Mouse (Mus musculus): ENCODE measurements around the gene Mest.

Mest gene

DNA sequence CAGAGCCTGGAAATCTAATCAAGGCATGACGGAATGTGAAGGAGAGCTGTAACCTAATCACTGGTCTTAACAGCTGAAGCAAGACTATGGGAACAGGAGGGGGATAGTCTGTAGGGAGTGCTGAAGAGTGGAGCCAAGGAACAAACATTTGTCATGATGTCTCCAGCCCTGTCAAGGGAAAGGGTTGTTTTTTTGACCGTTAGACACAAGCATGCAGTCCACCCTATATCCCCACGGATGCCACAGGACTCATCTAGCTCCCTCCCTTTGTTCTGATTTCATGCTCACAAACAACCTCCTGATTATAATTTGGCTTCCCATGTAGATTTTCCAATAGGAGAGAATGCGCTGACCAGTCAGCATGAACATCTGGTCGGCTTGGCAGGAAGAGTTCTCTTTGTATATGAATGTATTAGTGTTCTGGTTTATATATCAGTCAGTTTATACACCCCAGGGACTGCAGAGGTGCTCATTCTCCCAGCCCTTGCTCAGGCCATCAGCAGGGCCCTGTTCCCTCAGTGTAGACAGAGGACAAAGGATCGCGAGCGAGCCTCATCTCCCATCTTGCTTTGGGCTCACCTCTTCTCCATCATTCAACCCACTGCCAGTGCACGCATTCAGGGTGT lies 19.3 kb upstream of the Mest start:
- in situ Hi-C loops (cut with MboI, MseI): no loop called here

DNA sequence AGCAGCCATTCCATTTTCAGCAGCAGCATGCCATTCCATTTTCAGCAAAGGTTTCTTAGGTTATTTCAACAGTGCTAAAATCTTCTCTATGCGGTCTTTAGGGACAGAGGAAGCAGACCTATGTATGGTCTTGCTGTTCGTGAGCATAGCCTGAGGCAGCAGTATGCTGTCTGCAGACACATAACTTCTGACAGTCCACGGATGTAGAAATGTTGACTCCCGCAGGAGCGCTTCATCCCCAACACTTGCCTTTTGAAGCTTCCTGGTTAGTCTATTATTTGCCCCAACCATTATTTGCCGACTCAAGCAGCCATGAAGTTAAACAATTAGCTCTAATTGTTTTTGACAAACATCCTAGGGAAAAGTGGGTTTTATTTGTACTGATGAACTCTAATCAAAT lies 14.2 kb upstream of the Mest start:
- in situ Hi-C loops (cut with MboI, MseI): no loop called here

DNA sequence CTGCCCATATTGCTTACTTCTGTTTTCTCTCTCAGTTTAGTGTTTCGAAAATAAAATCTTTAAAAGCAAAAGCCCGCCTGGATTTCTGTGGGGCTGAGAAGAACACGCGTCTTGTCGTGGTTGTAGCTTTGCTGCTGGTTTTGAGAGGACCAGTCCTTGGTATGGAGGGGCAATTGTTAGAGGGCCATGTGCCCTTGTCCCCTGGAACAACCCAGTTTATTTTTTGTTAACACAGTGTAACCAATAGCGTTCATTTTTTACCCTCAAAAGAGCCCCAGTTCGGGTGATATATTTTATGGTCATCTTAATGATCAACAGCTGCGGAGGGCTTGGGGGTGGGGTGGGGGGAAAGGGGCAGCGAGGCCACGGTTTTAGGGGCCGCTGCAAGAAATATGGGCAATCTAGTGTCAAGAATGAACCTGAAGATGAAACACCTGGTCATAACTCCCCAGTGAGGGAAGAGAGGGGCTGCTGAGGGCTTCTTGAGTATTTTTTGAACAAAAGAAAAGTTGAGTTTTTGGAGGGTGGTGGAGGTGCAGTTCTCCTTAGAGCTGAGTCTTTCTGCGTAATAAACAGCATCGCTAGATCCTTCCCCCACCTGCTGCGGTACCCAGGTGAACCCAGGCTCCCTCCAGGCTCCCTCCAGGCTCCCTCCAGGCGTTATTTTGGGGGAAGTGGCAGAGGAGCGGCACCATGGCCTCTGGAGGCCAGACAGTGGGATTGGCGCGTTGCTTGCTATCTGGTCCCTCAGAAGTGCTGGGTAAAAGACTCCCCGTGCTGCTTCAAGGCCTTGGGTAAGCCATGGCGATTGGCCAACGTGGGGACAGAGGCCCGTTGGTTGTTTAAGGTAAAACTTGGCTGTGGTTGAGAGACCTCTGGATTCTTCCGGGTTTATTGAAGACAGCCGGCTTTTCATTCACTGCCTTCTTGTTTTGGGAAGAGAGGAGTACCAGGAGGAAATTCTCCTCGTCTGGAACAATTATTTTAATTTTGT lies 12.7 kb upstream of the Mest start:
- in situ Hi-C loops (cut with MboI, MseI): no loop called here

DNA sequence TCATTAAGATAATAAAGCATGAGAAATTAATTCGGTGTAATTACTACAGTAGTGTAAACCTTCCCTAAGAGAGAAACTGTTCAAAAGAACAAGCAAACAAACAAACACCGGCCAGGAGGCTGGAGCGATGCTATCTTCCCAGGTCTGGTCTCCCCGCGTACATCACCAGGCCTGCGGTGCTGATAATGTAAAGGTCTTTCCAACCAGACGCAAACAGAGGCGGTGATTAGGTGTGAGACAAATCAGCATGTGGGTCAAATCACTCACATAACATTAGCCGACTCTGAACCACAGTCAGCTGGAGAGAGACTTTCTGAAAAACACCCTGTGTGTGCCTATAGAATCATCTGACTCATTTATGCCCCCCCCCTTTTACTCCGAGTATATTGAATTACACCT lies 12.0 kb upstream of the Mest start:
- in situ Hi-C loops (cut with MboI, MseI): no loop called here

DNA sequence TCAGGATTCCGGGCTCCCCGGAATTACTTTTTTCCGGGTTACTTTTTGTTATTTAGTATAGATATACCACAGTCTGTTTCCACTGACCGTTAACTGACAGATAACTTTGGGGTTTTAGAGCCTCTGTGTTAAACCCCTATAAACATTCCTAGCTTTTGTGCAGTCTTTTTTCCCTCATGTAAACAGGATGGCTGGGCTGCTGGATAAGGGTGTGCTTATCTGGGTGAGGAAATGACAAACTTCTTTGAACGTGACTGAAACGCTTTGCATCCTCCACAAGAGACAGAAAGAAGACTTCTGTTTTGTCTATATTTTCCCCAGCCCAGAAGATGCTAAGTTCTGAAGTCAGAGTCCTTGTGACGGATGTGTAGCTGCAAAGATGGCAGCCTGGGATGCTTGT lies 10.9 kb upstream of the Mest start:
- in situ Hi-C loops (cut with MboI, MseI): no loop called here

DNA sequence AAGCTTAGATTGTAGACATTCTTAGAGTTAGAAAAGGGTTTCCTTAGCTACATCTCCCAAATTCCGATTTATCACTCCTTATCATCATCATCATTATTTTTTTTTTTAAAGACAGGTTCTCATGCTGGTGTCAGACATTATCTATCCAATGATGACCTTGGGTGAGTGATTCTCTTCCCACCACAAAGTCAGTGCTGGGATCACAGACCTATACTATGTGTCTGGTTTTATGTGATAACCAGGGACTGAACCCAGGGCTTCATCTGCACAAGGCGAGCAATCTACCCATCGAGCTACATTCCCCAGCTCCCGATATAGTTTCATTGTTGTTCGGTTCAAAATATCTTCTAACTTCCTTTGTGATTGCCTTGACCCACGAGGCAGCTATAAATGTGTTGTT lies 9.9 kb upstream of the Mest start:
- in situ Hi-C loops (cut with MboI, MseI): no loop called here

DNA sequence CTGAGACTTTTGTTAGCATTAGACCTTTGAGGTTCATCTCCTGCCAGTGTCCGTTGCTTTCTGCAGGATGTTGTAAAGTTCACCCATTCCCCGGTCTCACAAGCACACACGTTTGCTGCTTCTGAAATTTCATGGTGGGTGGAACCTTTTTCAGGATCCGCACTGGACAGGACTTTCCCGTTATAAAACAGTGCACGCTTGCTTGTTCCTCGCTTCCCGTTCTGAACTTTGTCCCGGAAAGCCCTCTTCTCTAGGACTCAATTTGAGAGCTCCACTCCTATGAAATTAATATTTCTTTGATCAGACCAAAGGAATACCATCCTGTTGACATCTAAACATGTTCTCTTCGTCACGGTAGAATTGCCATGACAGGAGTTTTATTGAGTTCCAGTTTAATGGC lies 9.5 kb upstream of the Mest start:
- in situ Hi-C loops (cut with MboI, MseI): no loop called here

DNA sequence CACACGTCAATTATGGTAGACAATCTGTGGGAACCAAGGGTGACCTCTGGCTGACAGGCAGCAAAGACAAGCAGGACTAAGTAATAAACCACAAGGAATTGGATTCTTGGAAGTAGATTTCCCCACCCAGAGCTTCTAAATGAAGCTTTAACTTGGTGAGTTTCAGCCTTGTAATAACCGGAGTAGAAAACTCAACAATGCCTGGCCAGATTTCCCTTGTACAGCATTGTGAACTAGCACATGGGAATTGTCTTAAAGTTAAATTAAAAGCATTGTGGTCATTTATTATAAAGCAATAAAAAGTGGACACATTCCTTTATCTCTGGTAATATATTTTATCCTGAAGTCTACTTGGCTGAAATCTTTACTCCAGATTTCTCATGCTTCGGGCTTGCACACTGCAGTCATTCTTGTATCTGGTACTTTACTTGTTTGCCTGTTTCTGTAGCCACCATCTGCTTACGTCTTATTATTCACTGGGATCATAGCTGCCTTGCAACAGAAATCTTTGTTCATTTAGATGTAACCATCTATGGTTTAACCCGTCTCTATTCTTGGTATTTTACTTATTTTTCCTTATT lies 8.4 kb upstream of the Mest start:
- in situ Hi-C loops (cut with MboI, MseI): no loop called here

DNA sequence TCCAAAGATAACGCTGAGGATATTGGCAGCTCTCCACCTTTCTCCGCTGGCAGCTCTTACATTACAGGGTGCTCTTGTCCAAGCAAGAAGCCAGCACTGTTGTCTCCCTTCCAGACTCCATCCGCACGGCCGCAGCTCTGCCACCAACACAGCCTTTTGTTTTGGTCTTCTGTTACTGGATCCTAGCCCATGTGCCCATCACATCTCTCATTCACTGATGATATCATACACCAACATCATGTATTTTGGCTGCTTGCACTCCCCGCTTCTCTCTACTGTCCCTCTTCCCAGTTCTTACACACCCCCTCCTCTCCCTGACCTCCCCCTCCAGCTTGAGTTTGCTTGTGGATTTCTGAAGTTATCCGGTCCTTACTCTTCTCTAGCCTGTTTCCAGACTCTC lies 6.6 kb upstream of the Mest start:
- in situ Hi-C loops (cut with MboI, MseI): no loop called here

DNA sequence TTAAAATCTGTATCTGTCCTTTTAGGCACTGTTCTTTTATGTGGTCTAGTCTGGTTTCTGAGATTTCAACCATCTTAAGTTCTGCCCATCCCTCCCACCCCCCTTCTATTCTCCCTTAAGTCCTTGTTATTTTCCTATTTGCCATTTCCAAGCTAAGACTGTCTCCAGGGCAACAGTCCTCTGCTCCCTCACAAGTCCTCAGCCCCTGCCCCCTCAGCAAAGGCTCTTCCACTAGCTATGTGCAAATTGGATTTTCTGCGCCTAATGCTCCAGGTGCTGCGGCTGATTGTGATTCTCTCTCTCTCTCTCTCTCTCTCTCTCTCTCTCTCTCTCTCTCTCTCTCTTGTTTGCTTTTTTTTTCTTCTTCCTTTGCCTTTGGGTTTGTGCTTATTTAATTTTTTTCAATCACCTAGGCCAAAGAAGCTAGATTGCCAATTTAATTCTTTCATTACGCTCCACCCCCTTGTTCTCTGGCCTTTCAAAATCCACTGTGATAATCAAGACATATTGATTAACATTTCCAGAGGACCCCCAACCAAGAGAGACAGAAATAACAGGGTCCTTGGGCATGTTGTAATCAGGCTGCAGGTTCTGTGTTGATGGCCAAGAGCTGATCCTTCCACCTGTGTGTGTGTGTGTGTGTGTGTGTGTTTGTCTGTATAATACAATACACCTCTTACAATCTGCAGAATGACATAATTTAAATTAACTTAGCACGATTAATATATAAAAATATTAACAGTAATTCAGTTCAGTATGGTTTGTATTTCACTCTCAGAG lies 772 bp upstream of the Mest start:
- in situ Hi-C loops (cut with MboI, MseI): no loop called here

DNA sequence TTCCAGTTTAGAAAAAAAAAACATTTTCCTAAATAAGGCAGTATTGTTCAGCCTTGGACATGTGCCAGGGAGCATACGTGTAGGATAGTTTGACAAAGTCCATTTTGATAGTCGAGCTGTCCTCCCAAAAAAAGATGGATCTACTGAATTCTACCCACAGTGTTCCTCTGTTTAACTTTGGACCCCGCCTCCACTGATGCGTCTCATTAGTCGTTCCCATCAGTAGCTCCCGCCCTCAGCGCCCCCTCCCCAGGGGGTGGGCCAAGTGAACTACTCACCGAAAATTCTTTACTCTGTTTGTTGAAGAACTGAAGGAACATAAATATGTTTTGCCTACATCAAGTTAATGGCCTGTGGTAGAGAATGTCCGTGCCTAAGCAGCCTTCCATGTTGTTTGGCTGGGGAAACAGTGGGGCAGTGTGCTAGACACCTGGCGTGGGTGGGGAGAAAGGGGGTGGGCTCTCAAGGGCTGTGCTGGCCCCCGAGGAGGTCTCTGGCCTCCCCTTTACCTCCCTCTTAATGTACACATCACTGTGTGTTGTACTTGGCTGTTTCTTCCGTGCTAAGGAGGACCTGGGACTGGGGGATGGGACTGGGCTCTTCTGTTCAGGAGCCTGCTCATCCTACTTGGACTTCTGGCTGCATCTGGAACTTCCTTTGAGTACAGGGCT lies 7.1 kb downstream of the Mest start:
- in situ Hi-C loops (cut with MboI, MseI): no loop called here

DNA sequence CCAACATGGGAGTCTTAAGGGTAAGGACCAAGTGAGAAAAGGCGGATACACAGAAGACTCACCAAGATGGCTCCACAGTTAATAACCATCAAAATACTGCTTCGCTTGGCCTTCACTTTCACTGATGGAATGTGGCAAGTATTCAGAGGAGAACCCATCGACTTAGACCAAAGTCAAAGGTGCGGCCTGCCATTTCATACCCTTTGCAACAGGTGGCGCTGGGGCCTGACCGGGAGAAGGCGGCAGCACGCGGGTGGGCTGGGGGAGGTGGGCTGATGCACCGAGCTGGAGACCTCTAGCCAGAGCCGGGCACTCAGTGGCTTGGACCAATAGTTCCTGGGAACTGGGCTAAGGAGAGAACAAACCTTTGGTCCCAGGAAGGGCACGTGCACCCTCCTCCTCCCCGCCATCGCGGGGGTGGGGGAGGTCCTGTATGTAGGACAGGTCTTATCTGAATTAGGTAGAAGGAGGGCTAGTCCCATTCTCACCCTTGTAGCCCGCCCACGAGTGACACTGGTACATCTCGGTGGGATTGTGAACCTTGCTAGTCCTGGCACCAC lies 9.3 kb downstream of the Mest start:
- in situ Hi-C loops (cut with MboI, MseI): no loop called here

DNA sequence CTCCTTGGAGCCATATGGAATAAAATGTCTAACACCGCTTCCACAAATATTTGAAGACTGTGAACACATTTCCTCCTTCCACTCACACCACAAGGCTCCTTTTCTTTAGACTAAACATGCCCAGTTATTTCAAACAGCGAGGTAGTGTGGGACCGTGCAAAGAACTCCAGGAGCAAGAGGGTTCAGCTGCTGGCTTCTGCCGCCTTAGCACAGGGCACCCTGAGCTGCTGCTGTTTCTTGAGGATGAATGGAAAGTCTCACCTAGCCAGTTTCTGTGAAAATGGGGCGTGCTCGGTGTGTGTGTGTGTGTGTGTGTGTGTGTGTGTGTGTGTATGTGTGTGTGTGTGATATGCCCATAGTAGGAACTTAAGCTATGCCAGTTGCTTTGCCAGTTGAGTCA lies 11.1 kb downstream of the Mest start:
- in situ Hi-C loops (cut with MboI, MseI): no loop called here

DNA sequence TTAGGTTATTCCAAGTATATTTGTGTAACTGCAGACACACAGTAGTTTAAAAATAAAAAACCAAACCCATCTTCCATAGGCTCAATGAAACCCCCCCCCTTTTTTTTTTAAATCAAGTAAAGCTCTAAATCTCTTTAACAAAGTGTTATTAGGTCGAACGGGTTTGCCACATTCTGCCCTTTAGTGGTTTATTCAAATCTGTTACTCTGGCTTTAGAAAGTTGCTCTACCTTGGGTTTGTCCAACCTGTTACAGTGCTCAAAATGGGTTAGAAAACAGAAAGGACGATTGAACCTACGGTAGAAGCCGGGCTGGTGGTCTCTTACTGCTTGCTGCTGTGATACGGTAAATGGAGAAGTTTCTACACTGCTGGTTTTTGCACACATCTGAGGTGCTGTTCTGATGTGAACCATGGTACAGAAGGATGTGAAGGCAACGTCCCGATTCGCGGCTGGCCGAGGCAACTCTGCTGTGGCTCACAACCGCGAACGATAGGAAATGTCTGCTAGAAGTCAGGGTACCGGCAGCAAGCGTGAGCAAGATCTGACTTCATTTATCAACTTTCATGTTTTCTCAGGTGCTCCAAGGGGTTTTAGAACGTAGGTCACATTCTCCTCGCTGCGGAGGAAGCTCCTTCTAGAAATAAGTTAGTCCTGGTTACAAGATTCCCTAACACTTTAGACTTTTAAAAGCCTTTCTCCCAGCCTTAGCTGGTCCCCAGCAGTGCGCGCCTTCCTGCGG lies 11.8 kb downstream of the Mest start:
- in situ Hi-C loops (cut with MboI, MseI): no loop called here

DNA sequence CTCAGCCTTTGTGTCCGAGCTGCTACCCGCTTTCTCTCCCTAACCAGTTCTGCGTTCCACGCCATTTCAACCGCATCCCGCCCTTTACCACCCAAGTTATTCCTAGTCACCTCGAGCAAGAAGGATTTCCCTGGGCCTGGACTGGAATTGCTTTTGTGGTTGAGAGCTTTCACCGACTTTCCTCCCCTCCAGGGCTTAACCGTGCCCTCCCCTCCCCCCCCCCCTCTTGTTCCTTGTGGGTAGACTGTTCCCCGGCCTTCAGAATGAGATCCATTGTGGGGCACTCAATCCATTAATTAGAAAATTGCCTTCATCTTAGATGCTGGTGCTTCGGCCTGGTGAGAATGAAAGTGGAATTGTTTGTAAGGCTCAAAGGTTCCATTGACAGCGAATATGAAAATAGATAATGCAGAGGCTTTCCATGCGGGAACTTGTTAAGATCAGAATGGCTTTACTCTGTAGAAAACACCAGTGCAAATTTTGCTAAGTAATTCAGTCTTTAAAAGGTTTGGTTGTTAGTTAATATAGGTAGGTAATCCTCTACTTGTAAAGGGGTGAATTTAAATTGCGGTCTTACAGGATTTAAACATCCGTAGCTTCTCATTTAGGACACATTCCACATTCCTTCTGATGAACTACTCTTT lies 12.5 kb downstream of the Mest start:
- in situ Hi-C loops (cut with MboI, MseI): no loop called here

DNA sequence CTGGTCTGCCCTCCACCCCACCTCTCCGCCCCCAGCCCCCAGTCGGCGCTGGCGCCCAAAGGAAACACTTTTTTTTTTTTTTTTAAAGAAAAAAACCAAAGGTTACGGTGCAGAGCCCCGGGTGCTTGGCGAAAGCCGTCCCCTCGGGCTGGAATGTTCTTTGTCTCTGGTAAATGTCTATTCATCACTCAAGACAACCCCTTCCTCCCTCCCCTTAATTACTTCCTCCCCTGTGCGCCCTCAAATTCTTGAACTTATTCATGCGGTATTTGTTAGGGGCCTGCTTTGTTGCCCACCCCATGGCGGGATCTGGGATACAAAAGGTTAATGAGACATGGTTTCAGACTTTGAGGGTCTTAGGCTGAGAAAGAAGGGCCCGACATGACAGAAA lies 13.0 kb downstream of the Mest start:
- in situ Hi-C loops (cut with MboI, MseI): no loop called here

DNA sequence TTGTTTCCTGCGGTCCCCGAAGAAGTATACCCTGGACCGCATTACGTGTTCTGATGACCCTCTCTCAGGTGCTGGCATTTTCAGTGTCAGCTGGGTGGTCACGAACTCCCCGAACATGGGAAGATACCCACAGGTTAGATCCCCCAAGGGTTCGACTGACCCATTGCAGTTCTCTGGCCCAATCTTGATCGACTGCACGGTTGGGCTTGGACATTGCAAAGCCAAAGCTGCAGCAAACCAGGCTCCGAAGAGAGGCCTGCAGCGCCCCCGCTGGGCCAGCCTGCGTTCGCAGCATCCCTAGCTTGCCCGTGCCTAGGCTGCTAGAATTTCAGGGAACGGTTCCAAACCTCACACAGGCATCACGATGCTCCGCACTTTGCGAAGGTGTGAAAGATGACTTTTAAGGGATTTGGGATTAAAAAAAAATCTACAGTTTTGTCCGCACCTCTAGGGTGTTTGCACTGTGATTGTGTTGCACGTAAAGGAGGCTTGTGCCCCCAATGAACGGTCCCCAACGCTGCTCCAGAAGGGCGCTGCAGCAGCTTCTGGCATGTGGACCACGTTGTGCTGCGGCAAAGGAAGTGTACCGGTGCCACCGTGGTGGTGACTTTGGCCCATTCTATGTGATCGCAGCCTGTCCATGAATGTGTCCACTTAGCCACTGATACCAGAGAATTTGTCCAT lies 13.7 kb downstream of the Mest start:
- in situ Hi-C loops (cut with MboI, MseI): no loop called here

DNA sequence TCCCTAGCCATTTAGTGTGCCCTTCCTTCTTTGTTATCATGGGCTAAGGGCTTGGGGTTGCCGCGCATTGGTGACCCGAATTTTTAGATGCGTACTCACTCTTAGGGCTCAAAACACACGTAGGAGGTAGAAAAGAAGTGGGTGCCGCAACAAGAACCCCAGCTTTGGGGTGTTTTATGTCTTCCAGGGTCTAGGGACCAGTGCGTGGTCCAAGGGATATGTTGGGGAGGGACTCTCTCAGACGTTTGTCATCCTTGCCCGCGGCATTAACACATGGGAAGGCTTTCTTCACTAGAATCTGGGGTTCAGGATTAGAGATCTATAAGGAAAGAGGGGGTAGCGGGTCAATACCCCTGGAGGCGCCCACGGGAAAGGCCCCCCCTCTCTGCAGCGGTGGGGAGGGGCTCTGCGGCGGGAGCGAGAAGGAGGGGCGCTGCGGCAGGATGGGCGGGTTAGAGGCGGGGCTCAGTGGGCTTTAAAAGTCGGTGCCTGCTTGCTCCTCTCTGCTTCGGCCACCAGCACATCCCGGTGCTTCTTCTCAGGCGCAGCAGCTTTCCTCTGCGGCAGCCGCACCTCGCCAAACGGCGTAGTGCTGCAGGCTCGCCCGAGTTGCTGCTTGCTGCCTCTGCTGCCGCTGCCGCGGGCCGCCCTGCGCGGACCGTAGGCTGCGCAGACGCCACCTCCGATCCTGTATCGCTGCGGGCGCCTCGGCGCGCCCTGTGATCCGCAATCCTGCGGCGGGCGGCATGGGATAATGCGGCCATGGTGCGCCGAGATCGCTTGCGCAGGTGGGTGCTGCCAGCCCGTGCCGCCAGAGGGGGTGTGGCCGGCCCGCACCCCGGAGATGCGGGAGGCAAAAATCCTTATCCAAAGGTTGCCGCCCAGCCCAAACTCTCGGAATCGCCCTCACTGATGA lies 14.5 kb downstream of the Mest start:
- in situ Hi-C loops (cut with MboI, MseI): no loop called here

Measured in T-helper 1 cell (primary cell).